Mouse (Mus musculus) forelimb bud, embryonic 11.5 days (tissue): Measurements from ENCODE around the gene Psors1c2.
"Not testable (repeated sequence)": the region's sequence is repeated elsewhere in the genome, so short reads cannot be mapped to it uniquely, and the experiment has no call there.

ENCODE experiments used
- DNase-seq: peaks from one replicate; pipeline ENCODE4 v3.0.0-alpha.2; 2012; ENCODE audit warnings: low read depth, low spot score

Psors1c2 gene

DNA sequence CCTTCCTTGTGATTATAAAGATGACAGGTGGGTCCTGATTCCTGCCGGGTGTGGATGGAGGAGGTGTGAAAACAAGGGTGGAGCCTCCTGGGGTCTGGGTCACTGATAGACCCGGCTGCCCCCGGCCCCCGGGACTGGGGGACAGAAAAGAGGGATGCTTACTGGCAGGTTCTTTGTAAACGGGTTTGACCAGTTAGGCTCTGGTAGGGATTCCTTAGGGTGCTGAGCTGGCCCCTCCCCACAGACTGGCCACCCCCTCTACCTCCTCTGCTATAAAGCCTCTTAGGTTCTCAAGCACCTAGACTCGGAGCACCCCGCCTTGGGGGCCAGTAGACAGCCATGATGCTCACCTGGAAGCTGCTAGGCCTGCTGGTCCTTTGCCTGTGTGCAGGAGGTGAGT is at the start of gene Psors1c2:
Gene Psors1c2, plus strand, starts transcription at position 301 of the 400 bp plus-strand sequence.
- DNase-seq, result no peak

DNA sequence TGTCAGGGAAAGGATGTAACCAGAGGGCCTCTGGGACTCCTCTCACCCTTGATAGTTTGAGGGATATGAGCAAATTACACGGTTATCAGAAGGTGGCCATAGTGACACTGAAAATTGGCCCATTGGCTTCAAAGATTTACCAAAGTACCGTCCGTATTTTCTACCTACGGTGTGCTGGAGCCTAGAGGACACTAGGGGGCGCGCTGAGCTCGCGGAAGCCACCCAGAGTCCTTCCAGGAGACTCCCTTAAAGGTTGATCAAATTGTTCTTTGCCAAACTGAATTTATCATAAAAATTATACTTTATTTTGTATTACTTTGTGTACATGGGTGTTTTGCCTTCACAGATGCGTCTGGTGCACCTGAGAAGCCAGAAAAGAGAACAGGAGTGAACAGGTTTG is 48.9 kb upstream of the Psors1c2 start:
- DNase-seq, result peak; percentile 53

DNA sequence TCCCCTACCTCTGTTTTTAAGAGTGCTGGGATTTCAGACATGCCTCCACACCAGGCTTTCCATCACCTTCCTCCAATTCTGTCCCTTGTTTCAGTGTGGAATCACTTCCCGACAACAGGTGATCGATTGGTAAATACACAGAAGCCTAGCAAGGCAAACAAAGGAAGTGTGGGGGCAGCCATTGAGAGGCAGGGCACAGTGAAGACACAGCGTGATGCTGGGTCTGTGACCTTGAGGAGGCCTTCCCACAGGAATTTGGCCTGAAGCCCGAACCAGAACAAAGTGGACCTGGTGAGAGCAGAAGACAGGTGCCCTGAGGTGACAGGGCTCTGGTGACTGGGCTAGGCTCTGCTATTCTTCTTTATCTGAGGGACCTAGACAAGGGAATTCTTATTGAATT is 47.3 kb upstream of the Psors1c2 start:
- no peak for DNase-seq

DNA sequence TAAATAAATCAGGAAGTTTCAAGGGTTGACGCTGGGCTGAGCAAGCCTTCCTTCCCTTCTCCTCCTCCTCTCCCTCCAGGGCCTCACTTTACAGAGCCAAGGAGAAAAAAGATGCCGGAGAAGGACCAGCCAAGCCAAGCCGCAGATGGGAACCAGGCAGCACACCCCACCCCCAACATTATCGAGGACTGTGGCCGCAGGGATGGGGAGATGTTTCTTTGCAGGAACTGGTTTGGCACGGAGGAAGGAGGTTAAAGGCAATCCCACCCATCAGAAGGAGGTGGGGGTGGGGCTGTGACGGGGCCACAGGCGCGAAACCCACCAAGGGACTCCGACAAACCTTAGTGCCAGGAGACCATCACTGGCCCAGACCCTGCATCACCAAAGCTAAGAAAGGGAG is 46.3 kb upstream of the Psors1c2 start:
- no peak for DNase-seq

DNA sequence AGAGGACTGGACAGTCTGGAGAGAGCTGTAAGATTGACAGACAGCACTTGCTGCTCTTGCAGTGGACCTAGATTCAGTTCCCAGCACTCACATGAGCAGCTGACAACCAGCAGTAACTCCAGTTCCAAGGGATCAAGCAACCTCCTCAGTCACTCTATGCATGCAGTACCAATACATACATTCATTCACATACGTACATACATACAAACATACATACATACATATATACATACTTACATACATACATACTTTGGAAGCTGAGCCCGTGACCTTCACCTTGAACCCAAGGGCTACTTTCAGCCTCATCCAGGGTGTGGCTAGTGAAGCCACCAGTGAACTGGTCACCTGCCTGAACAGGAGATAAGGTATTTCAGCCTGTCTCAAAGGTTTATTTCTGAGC is 45.0 kb upstream of the Psors1c2 start:
- no peak for DNase-seq

DNA sequence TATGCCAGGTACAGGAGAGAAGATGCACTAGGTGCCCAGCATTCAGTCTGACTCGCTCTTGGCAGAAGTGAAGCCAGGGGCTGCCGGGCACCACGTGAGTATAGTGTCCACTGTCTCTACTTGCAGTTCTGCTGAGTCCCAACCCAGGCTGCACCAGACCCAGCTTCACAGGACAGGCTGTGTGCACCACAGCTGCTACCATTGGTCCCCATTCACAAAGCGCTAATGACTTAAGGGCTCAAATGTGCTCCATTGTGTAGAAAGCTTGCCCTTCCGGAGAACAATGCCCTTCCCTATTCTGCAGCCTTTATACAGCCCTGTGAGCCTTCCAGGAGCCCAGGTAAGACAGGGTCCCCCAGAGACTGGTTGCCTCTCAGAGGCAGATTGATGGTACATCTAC is 42.7 kb upstream of the Psors1c2 start:
- DNase-seq, result no peak

DNA sequence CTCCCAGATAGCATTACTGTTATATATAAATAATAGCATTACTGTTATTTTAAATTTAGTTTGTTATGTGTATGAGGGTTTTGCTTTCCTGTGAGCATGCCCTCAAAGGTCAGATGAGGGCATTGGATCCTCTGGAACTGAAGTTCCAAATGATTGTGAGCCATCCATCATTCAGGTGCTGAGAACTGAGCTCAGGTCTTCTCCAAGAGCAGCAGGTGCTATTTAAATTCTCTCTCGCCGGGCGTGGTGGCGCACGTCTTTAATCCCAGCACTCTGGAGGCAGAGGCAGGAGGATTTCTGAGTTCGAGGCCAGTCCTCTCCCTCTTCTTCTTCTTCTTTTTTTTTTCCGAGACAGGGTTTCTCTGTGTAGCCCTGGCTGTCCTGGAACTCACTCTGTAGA is 35.9 kb upstream of the Psors1c2 start:
- DNase-seq, result no peak

DNA sequence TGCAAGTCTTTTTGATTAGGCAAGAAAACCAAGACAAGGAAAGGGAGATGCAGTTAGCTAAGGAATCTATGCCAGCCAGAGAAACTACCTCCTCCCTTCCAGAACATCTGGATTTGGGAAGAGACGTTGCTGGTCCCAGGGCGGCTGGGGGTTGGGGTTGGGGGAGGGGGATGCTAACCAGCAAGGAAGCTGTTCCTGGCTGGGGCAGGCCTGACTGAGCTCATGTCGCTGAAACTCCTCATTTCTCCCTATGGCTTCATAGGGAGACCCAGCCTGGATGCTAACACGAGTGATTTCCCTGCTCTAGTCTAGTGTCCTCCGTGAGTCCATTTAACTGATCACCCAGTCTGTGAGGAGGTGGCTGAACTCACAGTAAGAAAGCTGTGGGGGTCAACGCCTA is 30.8 kb upstream of the Psors1c2 start:
- DNase-seq, result peak; percentile 31

DNA sequence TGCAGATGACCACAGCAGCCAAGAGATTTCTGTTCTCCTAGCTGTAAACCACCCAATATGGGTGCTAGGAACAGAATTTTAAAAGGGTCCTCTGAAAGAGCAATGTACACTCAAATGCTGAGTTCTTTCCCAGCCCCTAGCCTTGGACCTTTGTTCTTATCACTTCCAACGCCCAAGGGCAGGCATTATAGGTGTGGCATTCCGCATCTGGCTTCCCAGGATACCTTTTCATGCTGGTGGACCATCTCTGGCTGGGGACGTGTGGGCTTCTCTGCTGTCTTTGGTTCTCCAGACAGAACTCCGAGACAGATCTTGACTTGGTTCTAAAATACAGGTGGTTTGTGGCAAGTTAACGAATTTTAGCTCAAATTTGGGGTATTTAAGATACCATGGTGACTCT is 30.2 kb upstream of the Psors1c2 start:
- no peak for DNase-seq

DNA sequence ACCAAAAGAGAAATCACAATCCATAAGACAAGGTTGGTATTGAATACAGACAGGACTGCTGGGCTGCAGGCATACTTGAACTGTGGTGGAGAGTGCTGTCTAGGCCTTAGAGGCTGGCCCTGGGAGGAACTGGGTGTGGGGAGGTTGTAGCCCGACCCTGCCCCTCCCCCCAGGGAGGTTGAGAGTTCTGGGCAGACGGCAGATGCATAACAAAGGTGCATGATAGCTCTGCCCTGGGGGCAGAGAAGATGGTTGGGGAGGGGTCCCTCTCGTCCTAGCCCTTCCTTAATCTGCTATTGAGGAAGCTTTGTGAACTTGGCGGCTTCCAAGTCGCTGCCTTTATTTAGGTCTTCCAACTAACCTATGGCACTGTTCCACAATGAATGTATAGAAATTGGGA is 29.2 kb upstream of the Psors1c2 start:
- no peak for DNase-seq

DNA sequence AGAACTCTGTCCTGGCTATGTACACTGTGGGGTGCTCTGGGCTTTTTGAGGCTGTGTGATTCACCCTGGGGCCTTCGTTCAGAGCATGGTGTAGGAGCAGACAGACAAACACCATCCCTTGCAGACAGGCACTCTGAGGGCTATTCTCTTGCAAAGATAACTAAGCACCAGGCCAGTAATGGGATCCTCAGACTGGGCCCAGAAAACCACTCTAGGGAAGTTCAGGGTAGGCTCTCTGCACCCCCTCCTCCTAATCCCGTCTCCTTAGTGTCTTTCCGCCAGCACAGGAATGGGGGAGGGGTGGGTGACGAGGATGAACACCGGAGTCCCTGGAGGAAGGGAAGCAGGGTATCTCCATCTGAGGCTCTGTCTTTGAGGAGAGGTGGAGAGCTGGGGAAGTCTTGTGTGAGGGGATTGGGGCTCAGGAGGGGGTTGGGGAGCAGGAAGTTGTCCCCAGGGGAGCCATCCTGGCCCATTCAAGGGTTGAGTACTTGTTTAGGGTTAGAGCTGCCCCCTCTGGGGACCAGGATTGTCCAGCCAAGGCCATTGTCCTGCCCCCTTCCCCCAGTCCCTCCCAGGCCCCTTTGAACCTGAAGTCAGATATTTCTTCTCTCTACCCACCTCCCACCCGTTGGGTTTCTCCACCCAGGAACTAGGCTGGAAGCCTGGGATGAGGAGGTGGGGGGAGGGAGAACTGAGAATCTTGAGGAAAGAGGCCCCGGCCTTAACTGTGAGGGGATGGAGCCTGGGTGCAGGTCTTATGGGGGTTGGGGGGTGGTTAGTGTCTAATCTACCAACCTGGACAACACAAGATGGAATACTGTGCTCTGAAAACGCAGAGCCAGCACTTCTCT is 28.1 kb upstream of the Psors1c2 start:
- no peak for DNase-seq

DNA sequence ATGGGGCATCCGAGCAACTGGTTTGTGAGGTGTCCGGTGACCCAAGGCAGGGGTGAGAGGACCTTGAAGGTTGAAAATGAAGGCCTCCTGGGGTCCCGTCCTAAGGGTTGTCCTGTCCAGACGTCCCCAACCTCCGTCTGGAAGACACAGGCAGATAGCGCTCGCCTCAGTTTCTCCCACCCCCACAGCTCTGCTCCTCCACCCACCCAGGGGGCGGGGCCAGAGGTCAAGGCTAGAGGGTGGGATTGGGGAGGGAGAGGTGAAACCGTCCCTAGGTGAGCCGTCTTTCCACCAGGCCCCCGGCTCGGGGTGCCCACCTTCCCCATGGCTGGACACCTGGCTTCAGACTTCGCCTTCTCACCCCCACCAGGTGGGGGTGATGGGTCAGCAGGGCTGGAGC is 27.2 kb upstream of the Psors1c2 start, which contains the start of gene Pou5f1:
Gene Pou5f1, plus strand, starts transcription at position 243 of the 400 bp plus-strand sequence.
- DNase-seq, result no peak

DNA sequence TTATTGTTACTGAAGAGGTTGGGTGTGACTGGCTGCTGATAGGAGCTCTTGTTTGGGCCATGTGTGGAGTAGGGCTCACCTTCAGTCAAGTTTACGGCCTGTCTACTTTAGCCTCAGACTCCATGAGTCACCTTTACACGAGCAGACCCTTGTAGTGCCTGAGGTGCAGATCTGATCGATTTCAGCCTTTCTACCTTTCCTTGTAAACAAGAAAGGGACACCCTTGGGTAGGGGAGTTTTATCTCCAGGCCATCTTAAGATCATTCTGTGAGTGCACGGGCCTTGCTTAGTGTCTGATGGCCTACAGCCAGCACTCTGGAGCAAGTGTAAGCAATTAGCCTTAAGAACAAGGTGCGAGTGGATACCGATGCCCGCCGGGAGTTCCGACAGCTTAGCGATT is 26.1 kb upstream of the Psors1c2 start:
- no peak for DNase-seq

DNA sequence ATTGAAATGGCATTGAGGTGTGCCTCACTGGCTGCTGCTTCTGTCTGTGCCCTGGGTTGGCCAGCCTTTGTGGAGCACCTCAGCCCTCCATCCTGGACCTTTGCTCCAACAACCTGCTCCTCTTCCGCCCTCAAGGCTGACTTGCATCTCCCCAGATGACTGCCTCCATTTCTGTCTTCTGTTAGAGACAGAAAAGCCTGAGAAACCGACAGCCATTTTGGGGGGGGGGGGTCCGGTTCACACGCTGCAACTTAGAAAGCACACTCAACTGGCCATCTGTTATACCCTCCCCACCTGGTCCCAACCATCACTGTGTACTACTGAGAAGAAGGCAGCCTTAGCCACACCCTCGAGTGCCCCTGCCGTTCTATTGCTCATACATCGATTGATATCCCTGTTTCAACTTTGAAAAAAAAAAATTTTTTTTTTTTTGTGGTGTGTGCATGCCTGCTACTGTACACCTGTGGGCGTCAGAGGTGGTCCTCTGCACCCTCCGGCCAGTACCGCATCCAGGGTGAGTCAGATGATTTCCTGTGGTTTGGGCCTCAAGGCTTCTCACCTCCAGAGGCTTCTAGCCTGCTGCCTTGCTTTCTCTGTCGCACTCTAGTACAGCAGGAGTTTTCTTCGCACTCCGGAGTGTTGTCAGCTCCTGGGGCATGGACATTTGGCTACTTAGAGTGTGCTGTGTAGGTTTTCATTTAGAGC is 25.3 kb upstream of the Psors1c2 start:
- no peak for DNase-seq

DNA sequence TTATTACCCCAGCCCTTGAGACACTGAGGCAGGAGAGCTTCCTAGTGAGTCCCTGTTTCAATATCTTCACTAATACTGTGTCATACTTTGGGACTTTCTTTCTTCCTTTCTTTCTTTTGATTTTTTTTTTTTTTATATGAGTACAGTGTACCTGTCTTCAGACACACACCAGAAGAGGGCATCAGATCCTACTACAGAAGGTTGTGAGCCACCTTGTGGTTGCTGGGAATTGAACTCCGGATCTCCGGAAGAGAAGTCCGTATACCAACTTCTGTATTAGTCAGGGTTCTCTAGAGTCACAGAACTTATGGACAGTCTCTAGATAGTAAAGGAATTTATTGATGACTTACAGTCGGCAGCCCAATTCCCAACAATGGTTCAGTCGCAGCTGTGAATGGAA is 24.7 kb upstream of the Psors1c2 start:
- DNase-seq, result not testable (repeated sequence)

DNA sequence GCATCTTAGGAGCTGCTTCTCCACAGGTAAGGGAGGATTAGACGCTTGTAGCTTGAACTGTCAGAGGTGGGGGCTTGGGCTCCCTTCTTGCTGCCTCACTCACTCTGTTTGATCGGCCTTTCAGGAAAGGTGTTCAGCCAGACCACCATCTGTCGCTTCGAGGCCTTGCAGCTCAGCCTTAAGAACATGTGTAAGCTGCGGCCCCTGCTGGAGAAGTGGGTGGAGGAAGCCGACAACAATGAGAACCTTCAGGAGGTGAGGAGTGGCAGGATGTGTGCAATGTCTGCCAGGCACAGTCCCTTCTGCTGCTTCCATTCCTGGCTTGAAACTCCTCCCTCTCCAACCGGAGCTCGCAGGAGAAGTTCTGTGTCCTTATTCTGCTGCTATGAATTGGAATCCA is 23.7 kb upstream of the Psors1c2 start:
- DNase-seq, result peak; percentile 52

DNA sequence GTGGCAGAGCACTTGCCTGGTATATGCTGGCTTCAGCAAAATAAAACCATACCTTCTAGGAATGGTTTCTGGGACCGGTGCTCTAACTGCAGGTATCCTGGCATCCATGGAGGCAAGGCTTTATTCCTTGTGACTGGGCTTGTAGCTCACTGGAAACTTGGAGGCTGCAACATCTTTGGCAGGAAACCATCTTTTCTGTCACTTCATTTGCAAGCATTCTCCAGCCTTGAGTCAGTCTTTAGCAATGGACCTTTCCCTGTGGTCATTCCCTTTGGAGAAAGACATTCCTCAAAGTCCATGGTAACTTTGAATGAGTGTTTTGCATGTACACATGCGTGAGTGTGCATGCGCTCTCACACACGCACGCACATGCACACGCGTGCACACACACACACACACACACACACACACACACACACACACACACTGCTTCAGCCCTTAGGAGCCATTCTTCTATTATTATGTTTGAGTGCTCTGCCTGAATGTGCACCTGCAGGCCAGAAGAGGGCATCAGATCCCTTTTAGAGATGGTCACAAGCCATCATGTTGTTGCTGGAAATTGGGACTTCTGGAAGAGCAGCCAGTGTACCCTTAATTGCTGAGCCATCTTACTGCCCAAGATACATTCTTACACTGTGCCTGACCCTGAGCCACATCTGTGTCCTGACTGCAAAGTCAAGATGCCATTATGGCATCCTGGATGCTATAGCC is 19.9 kb upstream of the Psors1c2 start:
- no peak for DNase-seq

DNA sequence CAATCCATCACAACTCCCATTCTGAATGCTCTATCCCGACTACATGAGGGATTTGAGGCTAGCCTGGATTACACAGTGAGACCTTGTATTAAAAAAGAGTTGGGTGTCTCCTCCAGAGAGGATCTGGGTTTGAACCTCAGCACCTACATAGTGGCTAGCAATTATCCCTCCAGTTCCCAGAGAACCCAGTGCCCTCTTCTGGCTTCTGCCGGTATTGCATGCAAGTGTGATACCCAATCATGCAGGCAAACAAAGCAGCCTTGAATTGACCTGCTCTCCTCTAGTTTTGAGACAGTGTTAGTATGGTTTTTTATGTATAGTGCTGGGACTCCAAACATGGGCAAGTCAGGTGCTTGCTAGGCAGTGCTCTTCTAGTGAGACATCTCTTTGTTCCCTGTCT is 19.1 kb upstream of the Psors1c2 start:
- DNase-seq, result peak; percentile 73

DNA sequence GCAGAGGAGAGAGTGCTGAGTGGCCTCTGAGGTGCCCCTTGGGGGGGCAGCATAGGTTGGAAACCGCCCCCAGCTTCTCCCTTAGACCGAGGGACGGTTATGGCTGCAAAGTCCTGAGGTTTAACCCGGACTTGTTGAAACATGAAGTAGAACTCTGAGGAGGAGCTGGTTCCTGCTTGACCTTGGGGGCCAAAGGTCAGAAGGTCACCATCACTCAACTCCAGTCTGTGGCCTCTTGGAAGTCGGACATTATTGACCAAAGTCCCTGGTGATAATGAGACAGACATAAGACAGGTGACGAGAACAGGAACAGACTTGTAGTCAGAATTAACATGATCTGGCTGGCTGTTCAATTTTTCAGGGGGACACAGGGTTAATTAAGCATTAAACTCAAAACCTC is 18.2 kb upstream of the Psors1c2 start:
- no peak for DNase-seq

DNA sequence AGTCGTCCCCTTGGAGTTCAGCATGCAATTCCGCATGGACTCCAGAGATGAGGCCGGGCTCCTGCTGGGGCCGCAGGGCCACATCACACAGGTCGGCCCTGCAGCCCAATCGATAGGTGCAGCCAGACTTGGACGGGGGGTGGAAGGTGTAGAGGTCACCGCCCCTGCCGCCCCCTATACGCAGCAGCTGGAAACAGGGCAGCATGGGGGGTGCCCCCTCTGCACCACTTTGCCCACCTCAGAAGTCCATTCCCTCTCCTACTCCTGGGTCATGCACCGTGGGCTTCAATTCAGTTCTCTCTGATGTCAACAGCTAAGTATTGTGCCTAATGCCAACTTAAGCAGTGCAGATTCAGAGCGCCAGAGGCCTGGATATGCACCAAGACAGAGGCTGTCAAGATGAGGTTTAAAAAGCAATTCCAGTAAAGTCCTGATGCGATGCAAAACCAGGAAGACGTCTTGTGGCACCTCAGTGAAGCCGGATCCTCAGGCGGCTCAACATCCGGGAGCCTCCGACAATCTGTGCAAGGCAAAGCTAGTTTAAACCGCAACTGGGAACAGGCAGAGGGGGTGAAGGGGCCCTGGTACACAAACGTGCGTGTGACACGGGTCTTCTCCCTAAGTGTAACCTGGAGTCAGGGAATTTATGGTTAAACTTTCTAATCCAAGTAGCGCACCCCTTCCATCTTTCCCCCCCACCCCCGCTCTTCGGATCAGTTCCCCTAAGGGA is 16.9 kb upstream of the Psors1c2 start:
- no peak for DNase-seq

DNA sequence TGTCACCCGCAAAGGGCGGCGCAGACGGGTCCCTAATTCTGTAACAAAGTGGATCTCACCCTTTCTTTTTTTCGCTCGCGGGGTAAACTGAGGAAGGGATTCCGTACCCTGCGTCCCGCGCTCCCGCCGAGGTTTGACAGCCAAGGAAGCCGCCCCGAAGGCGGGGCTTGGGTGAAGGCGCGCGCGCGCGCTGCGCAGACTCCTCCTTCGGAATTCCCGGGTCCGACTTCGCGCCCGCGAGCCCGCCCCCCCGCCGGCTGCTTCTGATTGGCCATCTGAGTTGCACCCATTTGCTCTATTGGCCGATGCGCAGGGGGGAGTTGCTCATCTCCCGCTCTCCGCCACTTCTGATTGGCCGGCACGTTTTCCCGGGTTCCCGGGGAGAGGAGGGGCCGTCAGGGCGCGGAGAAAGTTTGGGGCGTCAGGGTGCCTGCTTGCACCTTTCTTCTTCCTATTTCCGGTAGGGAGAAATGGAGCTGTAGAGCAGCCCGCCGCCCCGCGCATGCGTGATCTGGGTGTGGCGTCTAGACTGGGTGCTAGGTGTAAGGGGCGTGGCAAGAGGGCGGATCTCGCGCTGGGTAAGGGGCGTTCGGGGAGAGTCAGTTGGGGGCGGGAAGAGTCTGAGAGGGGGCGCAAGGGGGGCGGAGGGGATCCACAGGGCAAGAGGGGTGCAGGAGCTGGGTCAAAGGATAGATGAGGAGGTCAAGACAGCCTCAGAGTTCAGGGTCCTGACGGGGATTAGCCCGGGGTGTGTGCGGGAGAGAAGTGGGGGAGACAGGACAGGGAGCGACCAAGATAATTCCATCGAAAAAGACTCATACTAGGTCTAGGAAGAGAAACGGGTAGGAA is 16.1 kb upstream of the Psors1c2 start, which contains the start of the genes Tcf19 and Cchcr1:
Gene Tcf19, minus strand, starts transcription at position 173 of the 849 bp plus-strand sequence.
Gene Cchcr1, plus strand, starts transcription at position 449 of the 849 bp plus-strand sequence.
- DNase-seq, result peak; percentile 98
